Mouse (Mus musculus) cerebellum, adult 2 months (tissue): ENCODE measurements around the gene Smg6. TPM values are rescaled to one million over a fixed set of nuclear protein-coding genes. Genes with fewer than 3 reads are reported as not detected.

Source experiments
- DNase-seq, 2 experiments: peaks; one replicate each; pipeline ENCODE4 v3.0.0; 2021
- H3K27ac ChIP-seq: fragments of 200-500 bp; 2 replicates; pipeline ENCODE4 v1.5.1; 2012; ENCODE audit warnings: low read length, control low read depth, inconsistent platforms; ENCODE audit not compliant: insufficient read depth
- H3K27me3 ChIP-seq: fragments of 200-500 bp; 2 replicates; pipeline ENCODE4 v1.6.1; 2012; ENCODE audit warnings: inconsistent platforms, mild to moderate bottlenecking, low read length, moderate library complexity; ENCODE audit not compliant: control insufficient read depth, insufficient read depth
- H3K4me1 ChIP-seq: fragments of 200-500 bp; 2 replicates; pipeline ENCODE4 v1.6.1; 2011; ENCODE audit warnings: low read length; ENCODE audit not compliant: control insufficient read depth, insufficient read depth
- H3K4me3 ChIP-seq: fragments of 200-500 bp; replicated peaks from 2 replicates; pipeline ENCODE3; 2011; ENCODE audit warnings: mild to moderate bottlenecking, low read depth, low read length, control low read depth; ENCODE audit not compliant: insufficient read depth
- CTCF ChIP-seq: fragments of 200-500 bp; IDR thresholded peaks from 2 replicates; pipeline ENCODE4 v1.5.1; 2011; ENCODE audit warnings: low read depth, mild to moderate bottlenecking, control low read depth, low read length, moderate library complexity, borderline replicate concordance; ENCODE audit not compliant: insufficient read depth
- POLR2A ChIP-seq: fragments of 200-500 bp; IDR thresholded peaks from 2 replicates; pipeline ENCODE4 v1.6.1; 2011; ENCODE audit warnings: low read length, control low read depth, borderline replicate concordance; ENCODE audit not compliant: insufficient read depth
- WGBS: fragments of 180-500 bp; shearing (Covaris S2); methylation state at CpG from one replicate; pipeline ENCODE4 v1.1.7; 2018; 5-methylcytosine and 5-hydroxymethylcytosine counted together
- polyA plus RNA-seq: library from polyadenylated mRNA; depleted of rRNA; stranded (reverse); fragments of >200 nt; gene quantifications from 2 replicates; pipeline ENCODE4 v1.2.3, GENCODE M21; 2012

Smg6 gene
- polyA plus RNA-seq, 1 experiment: 31.1 TPM

- Histone ChIP-seq H3K27ac (no peak overlapping the region), H3K4me1 (no peaks in the 10 kb centered on the region), H3K4me3 (no peak overlapping the region), H3K27me3 (no peaks in the 10 kb centered on the region)
- no peak for TF ChIP-seq POLR2A
- no peak for TF ChIP-seq CTCF
- WGBS: 63% methylated on average over 7 of the region's 7 CpGs
- no peak for DNase-seq
These were observed 47.9 kb downstream of the Smg6 start for GRCm38 (mm10) chr11:74973290-74974157.

GRCm38 (mm10) chr11:74974615-74975014, 49.0 kb downstream of the Smg6 start:
- H3K4me1 ChIP-seq: no peaks in the 10 kb centered on the region
- TF ChIP-seq POLR2A (no peak), CTCF (no peak)
- no peak overlapping the region for H3K4me3 ChIP-seq
- DNase-seq: no peak
- no peak overlapping the region for H3K27ac ChIP-seq
- no peaks in the 10 kb centered on the region for H3K27me3 ChIP-seq

GRCm38 (mm10) chr11:74976835-74977687, 51.4 kb downstream of the Smg6 start:
- WGBS: 88% methylated on average over 3 of the region's 3 CpGs
- Histone ChIP-seq H3K4me3 (no peak overlapping the region), H3K27me3 (no peaks in the 10 kb centered on the region), H3K27ac (no peak overlapping the region), H3K4me1 (no peaks in the 10 kb centered on the region)
- TF ChIP-seq CTCF: no peak
- TF ChIP-seq POLR2A: no peak
- DNase-seq: no peak

GRCm38 (mm10) chr11:74981464-74981863, 55.8 kb downstream of the Smg6 start:
- no peak for TF ChIP-seq POLR2A
- peak; percentile 97 for TF ChIP-seq CTCF
- H3K4me3 ChIP-seq: no peak overlapping the region
- 61% methylated on average over 2 of the region's 2 CpGs for WGBS
- DNase-seq: peak; percentile 53 to 70
- H3K27me3 ChIP-seq: no peaks in the 10 kb centered on the region
- no peak overlapping the region for H3K27ac ChIP-seq
- H3K4me1 ChIP-seq: no peaks in the 10 kb centered on the region

GRCm38 (mm10) chr11:74982241-74982640, 56.6 kb downstream of the Smg6 start:
- Histone ChIP-seq H3K27ac (no peak overlapping the region), H3K4me1 (no peaks in the 10 kb centered on the region), H3K27me3 (no peaks in the 10 kb centered on the region), H3K4me3 (no peak overlapping the region)
- DNase-seq: no peak
- TF ChIP-seq POLR2A: no peak
- TF ChIP-seq CTCF: no peak

- H3K27ac ChIP-seq: no peak overlapping the region
- TF ChIP-seq POLR2A (no peak), CTCF (no peak)
- WGBS: 31% methylated on average over 5 of the region's 5 CpGs
- H3K4me1 ChIP-seq: peaks cover 5% of the 10 kb centered on the region
- no peak for DNase-seq
- H3K4me3 ChIP-seq: no peak overlapping the region
- no peaks in the 10 kb centered on the region for H3K27me3 ChIP-seq
These were observed 62.5 kb downstream of the Smg6 start for GRCm38 (mm10) chr11:74988162-74988561.

- H3K27me3 ChIP-seq: no peaks in the 10 kb centered on the region
- DNase-seq: no peak
- H3K4me3 ChIP-seq: no peak overlapping the region
- 64% methylated on average over 2 of the region's 2 CpGs for WGBS
- peaks cover 5% of the 10 kb centered on the region for H3K4me1 ChIP-seq
- TF ChIP-seq CTCF: no peak
- no peak for TF ChIP-seq POLR2A
- H3K27ac ChIP-seq: no peak overlapping the region
These were observed 63.4 kb downstream of the Smg6 start for GRCm38 (mm10) chr11:74989047-74989446.

- TF ChIP-seq CTCF: no peak
- no peak for TF ChIP-seq POLR2A
- Histone ChIP-seq H3K27ac (no peak overlapping the region), H3K27me3 (no peaks in the 10 kb centered on the region), H3K4me3 (no peak overlapping the region), H3K4me1 (peaks cover 5% of the 10 kb centered on the region)
- 69% methylated on average over 5 of the region's 5 CpGs for WGBS
- DNase-seq: no peak
These were observed 64.9 kb downstream of the Smg6 start for GRCm38 (mm10) chr11:74990501-74990900.
